Mouse (Mus musculus): ENCODE measurements around the gene Sirt1. TPM values are rescaled to one million over a fixed set of nuclear protein-coding genes. Genes with fewer than 3 reads are reported as not detected.
"Not testable (repeated sequence)": the region's sequence is repeated elsewhere in the genome, so short reads cannot be mapped to it uniquely, and the experiment has no call there.

Gene Sirt1
- 10 to 100 TPM; 17.3 to 17.5 TPM for total RNA-seq (2021)
- long read RNA-seq, experiment 1, partial matches to known transcripts: 3 of 6 reads
- long read RNA-seq, experiment 1, other reads (novel, unspliced or antisense): 1 of 6 reads
- long read RNA-seq, experiment 2, partial matches to known transcripts: 1 of 1 reads
- long read RNA-seq, experiment 2, other reads (novel, unspliced or antisense): 0 of 1 reads

GRCm38 (mm10) chr10:63381498-63382280 is at the start of gene Sirt1:
Sirt1 (minus strand) TSS chr10:63381704.
- peak; percentile 17 for DNase-seq

DNA sequence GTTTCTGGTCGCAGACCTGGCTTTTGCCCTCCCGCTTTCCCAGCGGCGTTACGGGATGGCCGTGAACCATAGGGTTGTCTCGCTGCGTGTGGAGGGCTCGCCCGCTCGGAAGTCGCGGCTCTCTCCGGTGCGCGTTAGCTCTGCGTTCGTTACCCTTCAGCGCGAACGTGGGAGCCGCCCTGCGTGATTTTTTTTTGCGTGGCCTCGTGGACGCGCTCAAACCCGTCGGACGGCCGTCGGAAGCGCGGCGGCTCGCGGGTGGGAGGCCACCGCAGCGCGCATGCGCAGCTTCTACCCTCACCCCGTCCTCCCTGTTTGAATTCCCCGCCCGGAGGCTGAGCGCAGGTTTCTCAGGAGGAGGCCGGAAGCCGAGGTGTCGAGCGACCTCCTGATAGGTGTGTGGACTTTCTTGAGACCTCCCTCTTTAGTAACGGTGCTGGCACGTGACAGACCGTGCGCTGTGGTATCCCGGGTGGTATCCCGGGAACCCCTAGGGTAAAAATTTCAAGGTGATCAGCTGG is 48.3 kb upstream of the Sirt1 start, which contains the start of gene Ctnna3:
Gene Ctnna3 (plus strand): TSS at position 314 of the 521 bp plus-strand sequence.
- peak; percentile 90 for DNase-seq

DNA sequence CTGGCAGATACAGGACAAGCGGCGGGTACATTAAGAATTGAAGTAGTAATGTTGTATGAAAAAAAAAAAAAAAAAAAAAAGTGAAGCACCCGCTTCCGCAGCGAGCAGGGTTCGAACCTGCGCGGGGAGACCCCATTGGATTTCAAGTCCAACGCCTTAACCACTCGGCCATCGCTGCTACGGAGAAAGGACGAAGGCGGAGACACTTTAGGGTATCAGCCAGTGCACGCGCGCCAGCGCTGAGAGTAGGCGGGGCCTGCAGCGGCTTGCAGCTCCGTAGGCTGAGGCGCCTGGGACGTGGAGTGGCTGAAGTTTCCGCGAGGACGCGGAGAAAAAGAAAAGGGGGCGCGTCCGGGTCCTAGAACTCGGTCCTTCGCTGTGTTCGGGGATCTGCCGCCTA is 47.9 kb upstream of the Sirt1 start:
- peak; percentile 100 for DNase-seq

- no peak for DNase-seq
These were observed 47.5 kb upstream of the Sirt1 start for GRCm38 (mm10) chr10:63429023-63429340.

DNA sequence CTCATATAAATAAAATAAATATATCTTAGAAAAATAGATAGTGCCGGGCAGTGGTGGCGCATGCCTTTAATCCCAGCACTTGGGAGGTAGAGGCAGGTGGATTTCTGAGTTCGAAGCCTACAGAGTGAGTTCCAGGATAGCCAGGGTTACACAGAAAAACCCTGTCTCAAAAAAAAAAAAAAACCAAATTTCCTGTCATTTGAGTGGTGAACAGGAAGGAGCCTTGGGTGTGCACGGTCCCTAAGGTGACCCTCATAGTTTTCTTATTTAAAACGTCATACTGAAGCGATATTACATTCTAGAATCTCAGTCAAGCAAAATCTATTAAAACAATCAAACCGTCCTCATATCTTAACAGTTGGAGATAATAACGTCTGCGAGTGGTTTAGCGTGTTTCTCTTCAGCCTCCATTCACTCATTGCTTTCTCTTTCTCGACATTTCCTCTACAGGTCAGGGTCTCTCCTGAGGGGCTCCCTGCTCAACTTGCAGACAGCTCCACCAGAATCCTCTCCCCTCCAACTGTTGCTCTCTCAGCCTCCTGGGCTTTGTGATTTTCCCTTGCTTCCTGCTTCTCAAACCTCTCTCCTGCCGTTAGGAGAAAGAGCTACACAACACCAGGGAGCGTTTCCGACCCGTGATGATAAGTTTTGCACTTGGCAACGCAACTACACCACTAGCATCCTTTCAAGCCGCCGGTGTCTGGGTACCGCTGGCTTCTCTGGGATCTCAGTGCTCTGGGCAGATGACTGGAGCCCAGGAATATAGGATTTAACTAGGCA is 46.9 kb upstream of the Sirt1 start:
- peak; percentile 36 for DNase-seq

GRCm38 (mm10) chr10:63427146-63427545 is 45.6 kb upstream of the Sirt1 start:
- no peak for DNase-seq

DNA sequence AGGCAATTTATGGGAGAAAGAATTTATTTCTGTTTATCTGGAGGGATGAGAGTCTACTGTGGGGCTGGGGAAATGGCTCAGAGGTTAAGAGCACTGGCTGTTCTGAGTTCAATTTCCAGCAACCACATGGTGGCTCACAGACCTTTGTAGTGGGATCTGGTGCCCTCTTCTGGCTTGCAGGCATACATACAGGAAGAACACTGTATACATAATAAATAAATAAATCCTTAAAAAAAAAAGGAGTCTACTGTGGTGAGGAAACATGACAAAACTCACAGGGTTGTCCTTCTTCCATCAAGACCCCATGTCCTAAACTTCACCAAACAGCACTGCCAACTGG is 42.9 kb upstream of the Sirt1 start:
- DNase-seq: peak; percentile 57

GRCm38 (mm10) chr10:63423591-63424474 is 42.3 kb upstream of the Sirt1 start:
- no peak for DNase-seq

DNA sequence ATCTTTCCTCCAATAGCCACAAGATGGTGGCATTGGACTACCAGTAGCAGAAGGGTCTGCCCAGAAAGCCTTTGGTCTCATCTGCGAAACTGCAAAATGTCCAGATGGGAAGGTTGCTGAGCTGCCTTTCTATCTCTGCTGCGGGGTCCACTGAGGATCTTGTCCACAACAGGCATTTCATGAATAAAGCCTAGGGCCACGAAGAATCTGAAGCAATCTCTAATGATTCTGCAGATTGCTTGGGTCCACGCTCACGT is 41.2 kb upstream of the Sirt1 start:
- DNase-seq: no peak

DNA sequence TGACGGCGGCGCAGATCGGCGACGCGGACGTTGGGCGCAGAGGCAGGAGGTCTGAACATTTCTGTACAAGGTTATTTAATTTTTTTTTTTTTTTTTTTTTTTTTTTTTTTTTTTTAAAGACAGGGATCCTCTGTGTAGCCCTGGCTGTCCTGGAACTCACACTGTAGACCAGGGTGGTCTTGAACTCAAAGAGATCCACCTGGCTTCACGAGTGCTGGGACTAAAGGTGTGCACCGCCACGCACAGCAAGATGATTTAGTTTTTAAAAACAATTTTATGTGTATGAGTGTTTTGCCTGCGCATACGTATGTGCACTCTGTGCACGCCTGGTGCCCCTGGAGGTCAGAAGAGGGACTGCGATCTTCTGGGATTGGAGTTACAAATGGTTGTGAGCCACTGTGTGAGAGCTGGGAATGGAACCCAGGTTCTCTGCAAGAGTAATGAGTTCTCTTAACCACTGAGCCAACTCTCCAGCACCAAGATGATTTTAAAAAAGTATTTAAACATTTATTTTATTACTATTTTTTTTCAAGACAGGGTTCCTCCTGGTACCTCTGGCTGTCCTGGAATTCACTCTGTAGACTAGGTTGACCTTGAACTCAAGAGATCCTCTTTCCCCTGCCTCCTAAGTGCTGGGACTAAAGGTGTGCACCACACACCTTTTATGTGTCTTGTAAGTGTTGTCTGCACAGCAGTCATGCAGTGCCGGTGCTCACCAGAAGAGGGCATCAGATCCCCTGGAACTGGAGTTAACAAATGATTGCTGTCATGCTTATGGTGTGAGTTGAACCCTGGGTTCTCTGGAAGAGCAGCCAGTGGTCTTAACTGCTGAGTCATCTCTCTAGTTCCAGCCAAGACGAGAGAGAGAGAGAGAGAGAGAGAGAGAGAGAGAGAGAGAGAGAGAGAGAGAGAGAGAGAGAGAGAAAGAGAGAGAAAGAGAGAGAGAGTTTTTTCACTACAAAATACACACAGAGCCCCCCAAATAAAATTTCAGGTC is 40.5 kb upstream of the Sirt1 start, which contains the start of gene Gm7075:
Gene Gm7075 (minus strand): TSS at position 51 of the 997 bp plus-strand sequence.
- peak; percentile 76 for DNase-seq

DNA sequence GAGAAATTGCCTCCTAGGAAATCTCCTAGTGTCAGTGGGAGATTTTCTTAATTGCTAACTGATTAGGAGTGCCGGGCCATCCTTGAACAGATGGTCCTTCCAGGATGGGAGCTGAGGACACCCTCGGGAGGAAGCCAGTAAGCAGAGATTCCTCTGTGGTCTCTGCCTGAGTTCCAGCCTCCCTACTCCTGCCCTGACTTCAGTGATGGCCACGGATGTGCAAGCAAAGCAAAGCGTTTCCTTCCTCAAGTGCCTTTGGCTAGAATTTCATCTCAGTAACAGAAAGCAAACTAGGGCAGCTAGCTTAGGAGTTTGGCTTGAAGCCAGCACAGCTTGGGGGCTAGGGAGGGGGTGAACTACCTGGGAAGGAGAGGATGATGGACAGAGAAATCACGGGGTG is 35.6 kb upstream of the Sirt1 start:
- DNase-seq: no peak

GRCm38 (mm10) chr10:63415850-63416249 is 34.3 kb upstream of the Sirt1 start:
- no peak for DNase-seq

DNA sequence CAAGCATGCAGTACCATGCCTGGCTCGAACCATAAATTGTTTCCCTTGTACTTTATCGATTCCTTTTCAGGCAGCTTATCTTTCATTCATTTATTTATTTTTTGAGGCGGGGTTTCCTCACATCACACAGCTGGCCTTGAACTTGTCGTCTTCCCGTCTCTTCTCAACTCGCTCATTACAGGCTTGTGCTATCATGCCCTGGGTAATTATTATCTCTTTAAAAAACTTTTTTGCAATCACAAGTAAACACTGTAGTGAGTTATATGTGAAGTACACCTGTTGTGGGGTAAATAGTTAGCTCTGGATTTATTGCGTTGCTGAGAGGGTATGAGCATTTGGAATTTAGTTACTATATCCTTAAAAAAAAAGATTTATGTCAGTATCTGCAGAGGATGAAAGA is 33.8 kb upstream of the Sirt1 start:
- no peak for DNase-seq

GRCm38 (mm10) chr10:63412756-63413155 is 31.3 kb upstream of the Sirt1 start:
- no peak for DNase-seq

DNA sequence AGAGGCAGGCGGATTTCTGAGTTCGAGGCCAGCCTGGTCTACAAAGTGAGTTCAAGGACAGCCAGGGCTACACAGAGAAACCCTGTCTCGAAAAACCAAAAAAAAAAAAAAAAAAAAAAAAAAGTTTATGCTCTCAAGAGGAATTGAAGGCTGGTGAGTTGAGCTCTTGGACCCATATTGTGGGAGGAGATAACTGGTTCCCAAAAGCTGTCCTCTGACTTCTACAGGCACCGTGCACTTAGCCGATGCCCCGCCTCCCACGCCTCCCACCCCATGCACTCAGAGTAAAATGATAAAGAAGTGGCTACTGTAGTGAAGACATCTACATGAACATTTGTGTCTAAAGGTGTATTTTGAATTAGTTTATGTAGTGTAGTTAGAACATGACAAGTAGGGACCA is 30.2 kb upstream of the Sirt1 start:
- DNase-seq: not testable (repeated sequence)

- DNase-seq: no peak
These were observed 28.9 kb upstream of the Sirt1 start for GRCm38 (mm10) chr10:63410162-63410956.

DNA sequence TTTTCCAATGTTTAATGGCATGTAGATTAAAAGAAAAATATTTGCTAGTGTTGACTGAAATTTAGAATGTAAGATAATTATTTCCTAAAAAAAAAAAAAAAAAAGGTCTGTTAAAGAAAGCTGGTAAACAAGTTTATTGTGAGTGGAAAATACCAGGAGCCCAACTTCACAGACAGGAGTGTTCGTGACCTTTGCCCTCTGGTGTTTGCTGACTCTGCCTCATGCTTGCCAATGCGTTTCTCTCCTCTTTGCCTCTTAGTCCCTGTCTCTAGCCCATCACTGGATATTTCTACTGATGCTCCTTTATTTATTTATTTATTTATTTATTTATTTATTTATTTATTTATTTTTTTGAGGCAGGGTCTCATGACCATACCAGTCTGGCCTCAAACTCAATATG is 22.1 kb upstream of the Sirt1 start:
- no peak for DNase-seq

GRCm38 (mm10) chr10:63402731-63403504 is 21.4 kb upstream of the Sirt1 start:
- DNase-seq: no peak

GRCm38 (mm10) chr10:63396963-63397362 is 15.5 kb upstream of the Sirt1 start:
- DNase-seq: no peak

Measured in adrenal gland, postnatal 10 days (tissue).